Mouse (Mus musculus) hindbrain, embryonic 11.5 days (tissue): ENCODE measurements at regions not wholly inside any gene's neighbourhood (a gene's known extent, or its start where the extent isn't known, plus 50 kb on each side); places are given as distances from the start of the nearest gene placed in this dataset.

Experiments used
- ATAC-seq: fragments of 200-750 bp; cut with Nextera tagmentation; 2 replicates; pipeline ENCODE4 v1.8.0; 2017; ENCODE audit warnings: mild to moderate bottlenecking, moderate TSS enrichment, moderate library complexity; ENCODE audit not compliant: low FRiP score
- DNase-seq: peaks from one replicate; pipeline ENCODE4 v3.0.0-alpha.2; 2015; ENCODE audit warnings: low spot score
- H3K27ac ChIP-seq: fragments of 300-500 bp; sonication (generic); 2 replicates; pipeline ENCODE4 v1.5.1; 2014; ENCODE audit warnings: mild to moderate bottlenecking, low read depth, low read length
- H3K27me3 ChIP-seq: fragments of 300-500 bp; sonication (generic); 2 replicates; pipeline ENCODE4 v1.6.1; 2014; ENCODE audit warnings: mild to moderate bottlenecking, low read length, moderate library complexity, mixed read lengths; ENCODE audit not compliant: control insufficient read depth, insufficient read depth
- H3K36me3 ChIP-seq: fragments of 300-500 bp; sonication (generic); 2 replicates; pipeline ENCODE4 v1.6.1; 2014; ENCODE audit warnings: mild to moderate bottlenecking, low read length, moderate library complexity, mixed read lengths; ENCODE audit not compliant: control insufficient read depth, insufficient read depth
- H3K4me1 ChIP-seq: fragments of 300-500 bp; sonication (generic); replicated peaks from 2 replicates; pipeline ENCODE4 v1.6.1; 2014; ENCODE audit warnings: low read length, mixed read lengths; ENCODE audit not compliant: control insufficient read depth, insufficient read depth
- H3K4me2 ChIP-seq: fragments of 300-500 bp; sonication (generic); replicated peaks from 2 replicates; pipeline ENCODE4 v1.6.1; 2014; ENCODE audit warnings: mild to moderate bottlenecking, low read depth, low read length
- H3K4me3 ChIP-seq: fragments of 300-500 bp; sonication (generic); 2 replicates; pipeline ENCODE4 v1.5.1; 2014; ENCODE audit warnings: low read depth, low read length
- H3K9ac ChIP-seq: fragments of 300-500 bp; sonication (generic); 2 replicates; pipeline ENCODE4 v1.6.1; 2014; ENCODE audit warnings: low read depth, low read length
- H3K9me3 ChIP-seq: fragments of 300-500 bp; sonication (generic); 2 replicates; pipeline ENCODE4 v1.6.1; 2016; ENCODE audit warnings: low read length; ENCODE audit not compliant: control insufficient read depth
- WGBS: fragments of 180-500 bp; shearing (Covaris S2); extraction: QIAGEN DNeasy Blood & Tissue Kit; methylation state at CpG from one replicate; pipeline ENCODE4 v1.1.7; 2014; 5-methylcytosine and 5-hydroxymethylcytosine counted together

DNA sequence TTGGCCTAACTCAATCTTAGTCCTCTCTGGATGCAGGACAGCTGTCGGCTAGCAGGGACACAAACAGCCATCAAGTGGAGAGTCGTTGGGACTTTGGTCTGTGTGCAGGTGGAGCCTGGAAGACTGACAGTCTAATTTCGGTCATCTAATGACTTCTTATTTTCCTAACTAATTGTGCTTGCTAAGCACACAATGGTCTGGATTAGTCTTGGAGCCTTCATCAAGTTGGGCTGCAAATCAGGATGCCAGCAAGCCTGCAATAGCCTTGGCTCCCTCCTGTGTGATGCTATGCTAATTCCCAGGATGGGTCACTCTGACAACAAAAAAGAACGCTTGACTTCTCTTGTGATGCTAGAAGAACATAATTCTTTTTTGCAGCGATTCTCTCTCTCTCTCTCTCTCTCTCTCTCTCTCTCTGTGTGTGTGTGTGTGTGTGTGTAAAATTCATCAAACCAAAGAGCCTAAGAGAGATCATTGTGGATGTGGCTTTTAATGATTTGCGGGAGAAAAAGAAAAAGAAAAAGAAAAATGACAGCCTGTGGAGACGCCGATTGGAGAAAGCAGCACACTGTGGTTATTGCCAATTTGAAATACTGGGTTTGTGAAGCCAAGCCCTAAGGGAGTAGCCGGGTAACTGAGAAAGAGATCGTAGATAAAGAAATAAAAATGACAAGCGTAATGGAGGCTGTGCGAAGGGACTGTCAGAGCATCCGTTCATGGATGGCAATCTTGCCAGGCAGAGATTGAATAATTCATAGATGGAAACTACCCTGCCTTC, 61.5 kb upstream of the Sox4 start:
- no peaks in the 10 kb centered on the region for H3K9me3 ChIP-seq
- no peaks in the 10 kb centered on the region for H3K27me3 ChIP-seq
- H3K9ac ChIP-seq: 0 out of 2 replicates have a peak overlapping the region, but pooled peaks have one; percentile 15
- H3K4me3 ChIP-seq: peak overlapping the region; percentile 1; the same call in 1 of the 2 replicates
- H3K36me3 ChIP-seq: no peaks in the 10 kb centered on the region
- peaks cover 2% of the 10 kb centered on the region for H3K4me1 ChIP-seq
- H3K4me2 ChIP-seq: peak overlapping the region; percentile 29
- DNase-seq (peak; percentile 50), ATAC-seq (peak; percentile 85)
- WGBS: 32% methylated on average over 13 of the region's 13 CpGs
- peak overlapping the region; percentile 73 for H3K27ac ChIP-seq

DNA sequence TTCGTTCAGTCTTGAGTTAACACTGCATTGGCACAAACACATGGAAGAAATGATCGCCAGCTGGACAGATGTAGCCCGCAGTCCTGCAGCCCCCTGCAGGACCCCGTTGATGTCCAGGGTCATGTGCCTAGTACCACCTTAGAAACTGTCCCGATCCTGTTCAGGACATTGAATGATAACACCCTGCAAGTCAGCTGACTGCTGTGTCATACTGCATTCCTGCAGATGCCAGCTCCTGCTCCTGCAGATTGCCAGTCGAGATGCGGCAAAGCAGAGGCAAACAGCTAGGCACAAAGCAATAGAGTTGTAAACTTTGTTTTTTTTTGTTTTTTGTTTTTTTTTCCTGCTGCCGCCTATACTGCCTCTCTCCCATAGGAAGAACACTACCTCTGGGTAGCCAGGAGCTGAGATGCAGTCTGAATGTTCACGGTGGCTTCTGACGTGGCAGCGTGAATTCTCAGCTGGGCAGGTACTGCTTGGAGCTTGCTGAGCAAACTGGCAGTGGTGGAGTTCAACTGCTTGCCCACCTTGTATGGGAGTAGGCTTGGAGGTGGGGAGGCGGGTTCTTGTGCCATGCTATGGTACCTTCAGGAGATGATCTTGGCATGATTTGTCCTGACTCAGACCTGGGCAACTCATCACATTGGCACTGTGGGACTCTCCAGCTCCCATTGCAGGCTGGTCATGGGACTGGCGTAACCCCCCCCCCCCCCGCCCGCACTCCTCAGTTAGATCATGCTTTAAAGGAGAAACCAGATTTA, 60.7 kb upstream of the Sox4 start:
- peak; percentile 23 for ATAC-seq
- no peak overlapping the region for H3K9ac ChIP-seq
- 87% methylated on average over 15 of the region's 15 CpGs for WGBS

DNA sequence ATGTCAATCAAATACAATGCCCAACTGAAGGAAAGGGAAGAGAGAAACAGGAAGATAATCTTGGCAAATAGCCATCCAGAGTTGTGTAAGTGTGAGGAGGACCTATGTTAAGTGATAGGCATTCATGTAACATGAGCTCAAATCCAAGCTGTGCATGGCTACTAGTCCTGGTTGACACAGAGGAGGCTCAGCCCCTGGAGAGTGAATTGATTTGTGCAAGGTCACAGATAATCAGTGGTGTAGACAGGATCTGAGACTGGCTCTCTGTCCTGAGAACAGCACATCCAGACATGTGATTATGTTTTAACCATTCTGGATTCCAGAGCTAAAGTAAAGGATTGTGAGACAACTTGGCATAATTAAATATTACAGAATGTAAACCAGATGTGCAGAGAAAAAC, 53.0 kb upstream of the Sox4 start:
- Histone ChIP-seq H3K36me3 (no peaks in the 10 kb centered on the region), H3K4me3 (no peak overlapping the region), H3K27ac (no peak overlapping the region), H3K4me1 (no peaks in the 10 kb centered on the region), H3K27me3 (no peaks in the 10 kb centered on the region), H3K4me2 (no peak overlapping the region), H3K9me3 (no peaks in the 10 kb centered on the region), H3K9ac (no peak overlapping the region)
- ATAC-seq (no peak), DNase-seq (no peak)

More for the DNA sequence above, 60.7 kb upstream of the Sox4 start:
- DNase-seq: no peak
- H3K9me3 ChIP-seq: no peaks in the 10 kb centered on the region
- peaks cover 2% of the 10 kb centered on the region for H3K4me1 ChIP-seq
- no peak overlapping the region for H3K4me3 ChIP-seq
- H3K4me2 ChIP-seq: peak overlapping the region; percentile 29
- no peaks in the 10 kb centered on the region for H3K27me3 ChIP-seq
- no peaks in the 10 kb centered on the region for H3K36me3 ChIP-seq
- peak overlapping the region; percentile 73 for H3K27ac ChIP-seq
